Mouse (Mus musculus) lung, adult 2 months (tissue): Measurements from ENCODE around the gene Akap12. TPM values are rescaled to one million over a fixed set of nuclear protein-coding genes. Genes with fewer than 3 reads are reported as not detected.

Experiments used
- DNase-seq: peaks from one replicate; pipeline ENCODE4 v3.0.0; 2022
- H3K4me1 ChIP-seq: fragments of 200-500 bp; 2 replicates; pipeline ENCODE4 v1.6.1; 2011; ENCODE audit warnings: low read length; ENCODE audit not compliant: control insufficient read depth, insufficient read depth
- H3K4me3 ChIP-seq: fragments of 200-500 bp; replicated peaks from 2 replicates; pipeline ENCODE3; 2011; ENCODE audit warnings: low read depth, mild to moderate bottlenecking, control low read depth, low read length; ENCODE audit errors: extremely low read depth
- CTCF ChIP-seq: fragments of 200-500 bp; IDR thresholded peaks from 2 replicates; pipeline ENCODE4 v1.5.1; 2011; ENCODE audit warnings: mild to moderate bottlenecking, low read length, control low read depth; ENCODE audit not compliant: insufficient read depth
- POLR2A ChIP-seq: fragments of 200-500 bp; IDR thresholded peaks from 2 replicates; pipeline ENCODE4 v1.6.1; 2011; ENCODE audit warnings: low read depth, mild to moderate bottlenecking, control low read depth, low read length, borderline replicate concordance; ENCODE audit errors: extremely low read depth
- WGBS: fragments of 180-500 bp; shearing (Covaris S2); methylation state at CpG from one replicate; pipeline ENCODE4 v1.1.7; 2018; 5-methylcytosine and 5-hydroxymethylcytosine counted together
- polyA plus RNA-seq: library from polyadenylated mRNA; depleted of rRNA; stranded (reverse); fragments of >200 nt; gene quantifications from 2 replicates; pipeline ENCODE4 v1.2.3, GENCODE M21; 2012

Akap12 gene
- polyA plus RNA-seq, 1 experiment, result 26.9 TPM

DNA sequence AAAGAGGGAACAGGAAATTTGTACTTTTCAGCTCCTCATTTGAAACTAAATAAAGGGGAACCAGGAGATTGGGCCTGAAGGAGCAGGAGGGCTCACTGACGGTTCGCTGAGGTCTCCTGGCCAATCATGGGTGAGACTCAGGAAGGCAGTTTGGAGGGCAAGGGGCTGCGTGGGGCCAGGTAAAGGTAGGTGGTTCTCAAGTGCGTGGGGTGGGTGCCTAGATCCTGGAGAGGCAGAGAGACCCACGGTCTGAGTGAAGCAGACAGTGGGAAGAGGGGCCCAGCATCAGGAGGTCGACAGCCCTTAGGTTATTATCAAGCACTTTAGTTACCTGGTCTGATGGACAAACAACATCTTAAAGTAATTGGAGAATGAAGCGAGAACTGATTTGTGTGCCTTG lies 108.1 kb downstream of the Akap12 start:
- H3K4me1 ChIP-seq, result no peaks in the 10 kb centered on the region; the same call in 1 of the 2 replicates
- TF ChIP-seq CTCF (no peak), POLR2A (no peak)
- DNase-seq, result no peak
- 89% methylated on average over 7 of the region's 7 CpGs for WGBS
- H3K4me3 ChIP-seq, result no peak overlapping the region

DNA sequence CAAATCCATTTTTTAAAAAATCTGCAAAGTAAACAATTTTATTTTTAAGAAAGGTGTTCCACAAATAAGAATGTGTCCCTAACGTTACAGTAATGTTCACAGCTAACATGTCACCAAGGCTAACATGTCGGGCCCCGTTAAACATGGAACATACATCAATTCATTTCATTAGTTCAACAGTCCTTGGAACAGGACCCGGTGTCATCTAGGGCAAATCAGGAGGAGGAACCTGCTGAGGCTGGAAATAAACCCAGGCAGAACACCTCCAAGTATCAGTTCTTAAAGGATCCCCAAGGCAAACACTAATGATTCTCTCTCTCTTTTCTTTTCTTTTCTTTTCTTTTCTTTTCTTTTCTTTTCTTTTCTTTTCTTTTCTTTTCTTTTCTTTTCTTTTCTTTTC lies 108.6 kb downstream of the Akap12 start:
- no peak for DNase-seq
- WGBS, result 86% methylated on average over 4 of the region's 4 CpGs
- Histone ChIP-seq H3K4me3 (no peak overlapping the region), H3K4me1 (no peaks in the 10 kb centered on the region; the same call in 1 of the 2 replicates)
- TF ChIP-seq POLR2A (no peak), CTCF (no peak)

DNA sequence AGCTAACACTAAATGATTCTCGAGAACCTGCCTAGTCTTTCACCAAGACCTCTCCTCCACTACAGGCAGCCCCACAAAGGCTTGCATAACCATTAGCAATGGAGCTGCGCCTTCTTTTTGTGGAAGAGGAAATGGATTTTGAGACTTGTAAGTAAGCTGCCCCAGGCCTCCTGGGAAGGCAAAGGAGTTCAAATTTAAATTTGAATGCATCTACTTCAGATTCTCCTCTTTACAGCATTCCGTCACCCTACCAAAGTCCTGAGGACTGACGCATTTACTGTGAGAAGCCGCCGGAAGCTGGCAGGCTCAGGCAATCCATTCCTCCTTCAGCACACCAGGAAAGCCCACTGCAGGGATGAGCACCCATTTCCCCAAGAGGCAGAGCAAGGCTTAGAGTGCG lies 109.1 kb downstream of the Akap12 start:
- no peak overlapping the region for H3K4me3 ChIP-seq
- H3K4me1 ChIP-seq, result no peaks in the 10 kb centered on the region; the same call in 1 of the 2 replicates
- TF ChIP-seq CTCF (no peak), POLR2A (no peak)
- DNase-seq, result no peak
- 75% methylated on average over 7 of the region's 7 CpGs for WGBS

DNA sequence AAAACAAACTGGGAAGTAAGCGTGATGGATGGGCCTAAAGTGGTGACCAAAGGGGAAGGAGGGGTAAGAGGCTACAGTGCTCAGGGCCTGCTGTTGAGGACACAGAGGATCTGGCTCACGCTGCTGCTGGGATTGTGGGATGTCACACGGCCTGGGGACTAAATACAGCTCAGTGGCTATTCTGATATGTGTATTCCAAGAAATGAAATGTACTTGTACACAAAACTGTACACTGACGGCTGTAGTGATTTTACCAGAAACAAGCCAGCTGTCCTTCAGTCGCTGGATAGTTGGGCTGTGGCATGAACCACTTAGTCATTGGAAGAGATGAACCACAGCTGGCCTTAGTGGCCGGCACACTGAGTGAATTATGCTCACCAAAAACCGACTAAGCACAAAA lies 110.3 kb downstream of the Akap12 start:
- no peaks in the 10 kb centered on the region; the same call in 1 of the 2 replicates for H3K4me1 ChIP-seq
- no peak overlapping the region for H3K4me3 ChIP-seq
- 71% methylated on average over 7 of the region's 7 CpGs for WGBS
- TF ChIP-seq CTCF (no peak), POLR2A (no peak)
- no peak for DNase-seq

DNA sequence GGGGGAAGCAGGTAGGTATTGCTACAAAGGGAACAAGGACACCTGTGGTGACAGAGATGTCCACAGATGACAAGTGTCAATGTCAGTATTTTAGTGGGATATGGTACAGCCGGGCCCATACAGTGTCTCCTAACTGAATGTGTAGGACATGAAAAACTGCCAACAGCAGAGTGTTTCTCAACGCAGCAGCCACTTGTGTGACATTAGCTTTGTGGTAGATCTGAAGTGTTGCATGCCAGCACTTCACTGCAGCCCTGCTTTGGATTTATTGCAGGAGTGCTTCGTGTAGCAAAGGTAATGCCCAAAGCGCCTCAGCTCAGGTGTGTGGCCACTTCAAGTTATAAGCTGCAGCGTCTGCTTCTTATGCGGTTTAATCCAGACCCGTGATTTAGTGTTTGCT lies 110.8 kb downstream of the Akap12 start:
- H3K4me3 ChIP-seq, result no peak overlapping the region

DNA sequence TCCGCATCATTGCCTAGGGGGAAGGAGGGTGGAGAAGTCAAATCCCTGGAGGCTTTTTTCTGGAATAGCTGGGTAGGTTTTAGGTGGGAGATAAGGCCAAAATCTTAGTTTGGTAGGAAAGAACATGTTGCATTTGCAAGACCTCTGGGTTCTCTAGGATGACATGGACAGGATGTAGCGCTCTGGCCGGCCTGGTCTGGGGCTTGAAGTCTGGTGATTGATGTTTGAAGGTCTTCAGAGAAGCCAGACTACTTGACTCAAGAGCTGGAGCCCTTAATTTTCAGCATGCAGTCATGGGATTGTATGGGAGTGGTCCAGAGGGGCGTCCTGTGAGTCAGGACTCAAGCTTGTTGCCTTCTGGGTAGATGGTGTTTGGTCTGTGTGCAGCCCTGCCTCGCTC lies 114.6 kb downstream of the Akap12 start:
- Histone ChIP-seq H3K4me3 (no peak overlapping the region), H3K4me1 (no peaks in the 10 kb centered on the region; the same call in 1 of the 2 replicates)
- no peak for DNase-seq
- TF ChIP-seq CTCF (no peak), POLR2A (no peak)
- 83% methylated on average over 5 of the region's 5 CpGs for WGBS

More for the DNA sequence above, 110.8 kb downstream of the Akap12 start:
- H3K4me1 ChIP-seq, result no peaks in the 10 kb centered on the region; the same call in 1 of the 2 replicates
- TF ChIP-seq CTCF (no peak), POLR2A (no peak)
- 63% methylated on average over 7 of the region's 7 CpGs for WGBS
- DNase-seq, result no peak

DNA sequence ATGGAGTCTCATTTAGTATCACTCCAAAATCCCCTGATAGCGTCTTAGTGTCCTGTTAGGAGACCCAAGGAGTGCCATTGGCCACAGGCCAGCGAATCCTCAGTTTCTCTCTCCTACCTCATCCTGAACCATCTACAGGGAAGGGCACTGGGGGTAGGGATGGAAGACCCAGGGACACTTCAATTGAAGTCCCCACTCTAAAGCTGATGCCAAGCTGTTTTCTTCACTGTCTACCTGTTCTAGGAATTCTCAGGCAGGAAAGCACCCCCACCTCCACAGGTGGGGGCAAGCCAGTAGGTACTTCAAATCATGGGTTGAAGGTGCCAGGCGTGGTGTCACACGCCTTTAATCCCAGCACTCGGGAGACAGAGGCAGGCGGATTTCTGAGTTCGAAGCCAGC lies 118.1 kb downstream of the Akap12 start:
- Histone ChIP-seq H3K4me3 (no peak overlapping the region), H3K4me1 (peaks cover 4% of the 10 kb centered on the region; the same call in 1 of the 2 replicates)
- TF ChIP-seq CTCF (no peak), POLR2A (no peak)
- DNase-seq, result no peak
- 95% methylated on average over 7 of the region's 7 CpGs for WGBS

DNA sequence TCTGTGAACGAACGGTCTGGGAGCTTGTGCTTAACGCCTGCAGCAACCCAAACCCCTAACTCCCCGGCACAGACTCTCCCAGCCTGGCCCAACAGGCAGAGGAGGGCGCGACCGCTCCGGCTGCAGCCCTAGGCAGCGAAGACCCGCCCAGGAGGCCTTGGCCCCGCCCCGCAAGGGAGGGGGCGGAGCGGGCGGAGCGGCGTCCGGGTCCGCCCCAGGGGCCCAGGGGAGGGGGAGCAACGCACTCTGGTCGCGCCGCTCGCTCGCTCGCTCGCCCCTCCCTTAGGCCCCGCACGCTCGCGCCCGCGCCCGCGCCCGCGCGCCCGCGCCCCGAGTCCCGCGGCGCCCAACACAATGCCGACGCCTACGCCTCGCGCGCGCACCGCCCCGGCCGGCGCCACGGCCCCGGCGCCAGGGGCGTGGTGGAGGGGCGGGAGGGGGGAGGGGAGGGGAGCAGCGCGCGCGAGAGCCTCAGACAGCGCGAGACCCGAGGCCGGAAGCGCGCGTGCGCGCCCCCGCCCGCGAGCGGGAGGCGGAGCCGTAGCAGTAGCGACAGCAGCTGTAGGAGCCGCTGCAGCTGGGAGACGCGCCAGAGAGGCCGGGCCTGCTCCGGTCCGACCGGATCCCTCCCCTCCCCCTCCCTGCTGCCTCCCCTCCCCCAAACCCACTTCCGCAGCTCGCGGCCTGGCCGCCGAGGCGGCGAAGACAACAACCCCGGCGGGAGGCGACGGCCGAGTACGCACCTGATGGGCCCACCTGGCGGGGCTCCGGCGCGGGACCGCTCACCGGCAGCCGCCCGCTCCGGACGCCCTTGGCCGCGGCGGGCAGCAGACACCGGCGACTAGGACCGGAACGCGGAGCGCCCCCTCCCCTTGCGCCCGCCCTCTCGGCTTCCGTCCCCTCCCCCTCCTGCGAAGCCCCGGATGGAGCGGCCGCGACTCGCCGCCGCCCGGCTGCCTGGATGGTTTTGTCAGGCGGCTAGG lies 120.7 kb downstream of the Akap12 start:
- TF ChIP-seq POLR2A (peak; percentile 90; the same call in 1 of the 2 replicates), CTCF (no peak)
- Histone ChIP-seq H3K4me3 (peak overlapping the region; percentile 87), H3K4me1 (peaks cover 18% of the 10 kb centered on the region)
- WGBS, result 1% methylated on average over 107 of the region's 133 CpGs
- DNase-seq, result peak; percentile 91

DNA sequence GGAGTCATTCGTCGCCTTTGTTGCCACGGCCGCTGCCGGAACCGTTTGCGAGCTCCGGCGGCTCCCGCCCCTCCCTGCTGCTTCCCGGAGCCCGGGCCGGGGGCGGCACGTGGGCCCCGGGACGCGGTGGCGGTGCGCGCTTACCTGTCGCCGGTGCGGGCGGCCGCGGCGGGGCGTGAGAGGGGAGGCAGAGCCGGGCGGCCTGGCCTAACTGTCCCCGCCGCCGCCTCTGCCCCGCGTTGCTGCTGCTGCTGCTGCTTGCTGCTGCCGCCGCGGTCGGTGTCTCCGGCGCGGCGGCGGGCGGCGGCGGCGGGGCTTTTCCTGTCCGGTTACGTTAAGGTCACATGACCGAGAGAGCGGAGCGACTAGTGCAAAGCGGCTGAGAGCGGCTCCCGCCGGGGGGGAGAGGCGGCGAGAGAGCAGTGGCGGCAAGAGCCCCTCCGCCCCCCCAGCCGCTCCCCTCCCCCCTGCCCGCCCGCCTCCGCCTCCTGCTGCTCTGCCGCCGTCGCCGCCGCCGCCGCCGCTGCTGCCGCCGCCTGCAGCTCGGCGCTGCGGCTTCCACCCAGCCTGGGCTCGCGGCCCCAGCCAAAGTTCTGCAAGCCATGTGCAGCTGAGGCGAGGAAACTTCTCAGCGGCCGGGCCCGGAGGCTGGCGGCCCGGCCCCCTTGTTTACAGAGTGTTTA lies 121.7 kb downstream of the Akap12 start, which contains the start of gene Zbtb2:
Gene Zbtb2 (minus strand): TSS at position 408 of the 683 bp plus-strand sequence.
- Histone ChIP-seq H3K4me1 (peaks cover 19% of the 10 kb centered on the region), H3K4me3 (peak within 1 kb of the TSS; percentile 87)
- 1% methylated on average over 59 of the region's 87 CpGs for WGBS
- no peak for TF ChIP-seq POLR2A
- no peak for TF ChIP-seq CTCF
- DNase-seq, result peak; percentile 56
